Mouse (Mus musculus) telencephalon, adult 2 months (tissue): ENCODE results near the gene Mios.

ENCODE experiments used
- DNase-seq: peaks from one replicate; pipeline ENCODE4 v3.0.0-alpha.2; 2011; ENCODE audit warnings: low read depth, low spot score

Mios gene

DNA sequence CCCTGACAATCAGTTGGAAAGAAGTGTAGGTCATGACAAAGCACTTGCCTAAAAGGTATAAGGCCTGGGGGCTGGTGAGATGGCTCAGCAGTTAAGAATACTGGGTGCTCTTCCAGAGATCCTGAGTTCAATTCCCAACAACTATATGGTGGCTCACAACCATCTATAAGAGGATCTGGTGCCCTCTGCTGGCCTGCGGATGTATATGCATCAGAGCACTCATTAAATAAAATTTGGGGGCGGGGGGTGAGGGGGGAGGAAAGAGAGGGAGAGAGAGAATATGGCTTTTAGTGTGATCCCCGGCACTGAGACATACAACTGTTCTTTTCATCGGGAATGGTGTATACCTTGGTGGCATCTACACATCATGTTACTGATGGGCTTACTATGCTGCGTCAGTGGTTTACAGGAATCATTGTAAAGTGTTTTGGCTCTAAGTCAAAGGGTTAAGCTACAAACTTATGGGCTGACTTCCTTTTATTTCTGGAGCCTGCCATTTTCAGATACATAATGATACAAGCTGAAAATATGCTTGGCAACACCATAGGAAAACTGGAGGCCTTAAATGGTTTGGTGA, 69.5 kb downstream of the Mios start:
- no peak for DNase-seq

DNA sequence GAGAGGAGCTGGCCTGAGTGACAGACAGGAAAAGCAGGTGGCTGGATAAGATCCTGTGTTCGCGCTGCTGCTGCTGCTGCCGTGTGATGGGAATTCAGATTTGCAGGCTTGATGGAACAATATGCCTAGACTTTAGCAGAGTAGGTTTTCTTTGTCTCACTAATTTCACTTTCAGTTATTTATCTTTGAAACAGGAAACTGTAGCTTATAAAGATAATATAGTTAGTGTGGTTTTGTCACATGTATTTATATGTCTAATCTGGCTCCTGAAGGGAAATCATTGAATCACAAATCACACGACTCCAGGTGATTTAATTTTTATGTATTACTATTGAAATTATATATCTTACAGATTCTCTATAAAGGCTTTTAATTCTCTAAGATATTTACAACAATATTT, 74.2 kb downstream of the Mios start:
- DNase-seq = no peak

DNA sequence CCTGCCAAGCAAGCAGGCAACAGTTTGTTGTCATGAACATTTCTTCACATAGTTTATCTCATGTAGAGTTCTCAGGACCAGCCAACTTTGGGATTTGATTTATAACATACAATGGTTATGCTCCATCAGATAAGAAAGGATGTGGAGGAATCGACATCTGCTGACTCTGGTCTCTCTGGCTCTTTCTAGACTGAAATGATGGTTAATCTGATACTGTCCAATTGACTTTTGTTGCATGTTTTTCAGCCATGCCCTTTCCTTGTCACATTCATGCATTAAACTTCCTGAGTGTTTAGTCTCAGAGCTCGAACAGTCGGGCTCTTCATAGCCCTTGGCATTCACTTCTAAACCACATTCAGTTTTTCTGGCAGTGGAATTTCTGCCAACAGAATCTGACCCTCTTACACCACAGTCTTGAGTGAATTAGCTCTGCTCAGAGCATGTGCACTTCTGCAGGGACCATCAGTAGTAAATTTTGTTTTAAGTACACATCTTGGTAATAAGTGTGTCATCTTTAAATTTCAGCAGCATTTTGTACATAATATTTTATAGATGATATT, 76.5 kb downstream of the Mios start:
- no peak for DNase-seq
